Mouse (Mus musculus) ES-E14 (cell line): ENCODE measurements around the gene Rreb1. TPM values are rescaled to one million over a fixed set of nuclear protein-coding genes. Genes with fewer than 3 reads are reported as not detected.

ENCODE experiments used
- DNase-seq: peaks from one replicate; pipeline ENCODE4 v3.0.0-alpha.2; 2013; ENCODE audit warnings: low read depth, low spot score
- H3K27ac ChIP-seq: 2 replicates; pipeline ENCODE4 v1.5.1; 2012; ENCODE audit warnings: low read depth, mild to moderate bottlenecking, low read length, moderate library complexity, mixed read lengths; ENCODE audit not compliant: poor library complexity, insufficient read depth, severe bottlenecking
- H3K36me3 ChIP-seq: 2 replicates; pipeline ENCODE4 v1.6.1; 2012; ENCODE audit warnings: mild to moderate bottlenecking, low read length, moderate library complexity, mixed read lengths; ENCODE audit not compliant: control insufficient read depth, poor library complexity, insufficient read depth, severe bottlenecking
- H3K4me1 ChIP-seq, 2 experiments: fragments of 150-350 bp in 1 of 2; sonication (generic) in 1 of 2; 2 replicates each; pipeline ENCODE4 v1.6.1; 2012; ENCODE audit warnings: low read length in 2 of 2, mild to moderate bottlenecking in 1 of 2, mixed read lengths in 1 of 2; ENCODE audit not compliant: control insufficient read depth in 2 of 2, insufficient read depth in 2 of 2, poor library complexity in 1 of 2
- H3K4me3 ChIP-seq, 2 experiments: fragments of 150-350 bp in 1 of 2; sonication (generic) in 1 of 2; 2 replicates each; pipeline ENCODE4 v1.5.1; 2012; ENCODE audit warnings: low read length in 2 of 2, low read depth in 1 of 2, mild to moderate bottlenecking in 1 of 2, mixed read lengths in 1 of 2; ENCODE audit not compliant: insufficient read depth in 1 of 2, poor library complexity in 1 of 2, severe bottlenecking in 1 of 2
- H3K9ac ChIP-seq: 2 replicates; pipeline ENCODE4 v1.6.1; 2012; ENCODE audit warnings: low read depth, mild to moderate bottlenecking, low read length, mixed read lengths; ENCODE audit not compliant: poor library complexity, insufficient read depth, severe bottlenecking
- H3K9me3 ChIP-seq: fragments of 150-350 bp; sonication (generic); 2 replicates; pipeline ENCODE4 v1.6.1; 2012; ENCODE audit warnings: low read depth, mild to moderate bottlenecking, low read length; ENCODE audit not compliant: control insufficient read depth, insufficient read depth
- CHD2 ChIP-seq: IDR thresholded peaks from 2 replicates; pipeline ENCODE4 v1.6.1; 2014; ENCODE audit warnings: mild to moderate bottlenecking, low read depth, low read length, inconsistent platforms
- HCFC1 ChIP-seq: IDR thresholded peaks from 2 replicates; pipeline ENCODE4 v1.6.1; 2012; ENCODE audit warnings: low read length, inconsistent platforms, borderline replicate concordance; ENCODE audit not compliant: insufficient read depth
- MAFK ChIP-seq: IDR thresholded peaks from 2 replicates; pipeline ENCODE4 v1.6.1; 2014; ENCODE audit warnings: mild to moderate bottlenecking, low read depth, low read length, inconsistent platforms; ENCODE audit not compliant: insufficient read depth
- ZC3H11A ChIP-seq: IDR thresholded peaks from 2 replicates; pipeline ENCODE4 v1.6.1; 2012; ENCODE audit warnings: low read depth, mild to moderate bottlenecking, inconsistent platforms, low read length, borderline replicate concordance
- ZNF384 ChIP-seq: IDR thresholded peaks from 2 replicates; pipeline ENCODE4 v1.6.1; 2012; ENCODE audit warnings: low read depth, low read length, inconsistent platforms
- in situ Hi-C, 2 experiments: fragments of 600-800 bp; cut with MboI; formaldehyde crosslinking; loops; one replicate each; pipeline ENCODE4 v1.15.1; 2025; ENCODE audit warnings: low sequenced_read_pairs in 2 of 2, inconsistent platforms in 1 of 2; ENCODE audit not compliant: unreplicated experiment in 2 of 2
- total RNA-seq: library from RNA; depleted of rRNA; stranded (reverse); fragments of 300-350 nt; gene quantifications from 2 replicates; pipeline ENCODE4 v1.2.3, GENCODE M21; 2012

The Rreb1 gene
- total RNA-seq, 1 experiment = 14.7 TPM

- in situ Hi-C loops = no loop called here
- Histone ChIP-seq H3K9ac (peak overlapping the region; percentile 43; the same call in 1 of the 2 replicates), H3K27ac (no peak overlapping the region), H3K36me3 (no peaks in the 10 kb centered on the region), H3K9me3 (no peaks in the 10 kb centered on the region), H3K4me3 (peak overlapping the region in 1 of 2 experiments; percentile 18; a peak in 2 of 4 replicates), H3K4me1 (peaks cover 3 to 37% of the 10 kb centered on the region in 2 experiments)
- no peak for TF ChIP-seq CHD2
- no peak for TF ChIP-seq ZC3H11A
- DNase-seq = no peak
These were observed 69.6 kb downstream of the Rreb1 start for GRCm38 (mm10) chr13:37847601-37848358.

- Histone ChIP-seq H3K4me1 (peaks cover 6 to 39% of the 10 kb centered on the region in 2 experiments), H3K36me3 (no peaks in the 10 kb centered on the region), H3K27ac (no peak overlapping the region), H3K9ac (0 out of 2 replicates have a peak overlapping the region, but pooled peaks have one; percentile 66), H3K9me3 (no peaks in the 10 kb centered on the region), H3K4me3 (0 out of 4 replicates have a peak overlapping the region, but pooled peaks of 1 of the 2 experiments have one; percentile 41)
- DNase-seq = no peak
- TF ChIP-seq ZNF384 = peak; percentile 54; the same call in 1 of the 2 replicates
- TF ChIP-seq CHD2 = no peak
- in situ Hi-C loops = no loop called here
These were observed 70.2 kb downstream of the Rreb1 start for GRCm38 (mm10) chr13:37848438-37848837.

GRCm38 (mm10) chr13:37851617-37852016, 73.4 kb downstream of the Rreb1 start:
- H3K4me1 ChIP-seq = peaks cover 4 to 27% of the 10 kb centered on the region in 2 experiments
- H3K9me3 ChIP-seq = no peaks in the 10 kb centered on the region
- no peak for DNase-seq
- no peak overlapping the region for H3K4me3 ChIP-seq
- in situ Hi-C loops = no loop called here
- no peak for TF ChIP-seq MAFK
- TF ChIP-seq ZC3H11A = no peak
- no peak for TF ChIP-seq HCFC1
- TF ChIP-seq CHD2 = no peak
- no peak for TF ChIP-seq ZNF384
- no peak overlapping the region for H3K27ac ChIP-seq
- H3K36me3 ChIP-seq = no peaks in the 10 kb centered on the region
- H3K9ac ChIP-seq = no peak overlapping the region

- H3K4me1 ChIP-seq = peaks cover 4 to 18% of the 10 kb centered on the region in 2 experiments
- H3K36me3 ChIP-seq = no peaks in the 10 kb centered on the region
- no peak overlapping the region for H3K4me3 ChIP-seq
- DNase-seq = no peak
- in situ Hi-C loops = no loop called here
- no peak overlapping the region for H3K9ac ChIP-seq
- TF ChIP-seq ZNF384 (no peak), HCFC1 (no peak), ZC3H11A (no peak), MAFK (no peak), CHD2 (no peak)
- H3K27ac ChIP-seq = peak overlapping the region; percentile 57; the same call in 1 of the 2 replicates
- no peaks in the 10 kb centered on the region for H3K9me3 ChIP-seq
These were observed 74.7 kb downstream of the Rreb1 start for GRCm38 (mm10) chr13:37852850-37853249.

- no peak for TF ChIP-seq ZC3H11A
- no peak for TF ChIP-seq ZNF384
- TF ChIP-seq HCFC1 = no peak
- TF ChIP-seq MAFK = no peak
- TF ChIP-seq CHD2 = no peak
- in situ Hi-C loops = no loop called here
- Histone ChIP-seq H3K4me1 (peaks cover 3 to 21% of the 10 kb centered on the region in 2 experiments), H3K27ac (peak overlapping the region; percentile 57; the same call in 1 of the 2 replicates), H3K9me3 (no peaks in the 10 kb centered on the region), H3K9ac (no peak overlapping the region), H3K4me3 (no peak overlapping the region), H3K36me3 (no peaks in the 10 kb centered on the region)
- no peak for DNase-seq
These were observed 75.2 kb downstream of the Rreb1 start for GRCm38 (mm10) chr13:37853441-37853840.
